Mouse (Mus musculus) limb, embryonic 15.5 days (tissue): ENCODE results near the gene Gpatch11. TPM values are rescaled to one million over a fixed set of nuclear protein-coding genes. Genes with fewer than 3 reads are reported as not detected.

ENCODE experiments used
- ATAC-seq: fragments of 200-750 bp; cut with Nextera tagmentation; 2 replicates; pipeline ENCODE4 v1.8.0; 2017; ENCODE audit warnings: low read depth, moderate TSS enrichment; ENCODE audit not compliant: insufficient number of reproducible peaks, low FRiP score, low TSS enrichment
- H3K27ac ChIP-seq: fragments of 300-500 bp; sonication (generic); 2 replicates; pipeline ENCODE4 v1.5.1; 2015; ENCODE audit warnings: moderate library complexity, mild to moderate bottlenecking, inconsistent platforms
- H3K27me3 ChIP-seq: fragments of 300-500 bp; sonication (generic); 2 replicates; pipeline ENCODE4 v1.6.1; 2015; ENCODE audit warnings: inconsistent platforms
- H3K36me3 ChIP-seq: fragments of 300-500 bp; sonication (generic); 2 replicates; pipeline ENCODE4 v1.6.1; 2015; ENCODE audit warnings: inconsistent platforms
- H3K4me1 ChIP-seq: fragments of 300-500 bp; sonication (generic); 2 replicates; pipeline ENCODE4 v1.6.1; 2015; ENCODE audit warnings: inconsistent platforms
- H3K4me2 ChIP-seq: fragments of 300-500 bp; sonication (generic); 2 replicates; pipeline ENCODE4 v1.6.1; 2015; ENCODE audit warnings: mild to moderate bottlenecking, inconsistent platforms
- H3K4me3 ChIP-seq: fragments of 300-500 bp; sonication (generic); 2 replicates; pipeline ENCODE4 v1.5.1; 2015; ENCODE audit warnings: mild to moderate bottlenecking, inconsistent platforms
- H3K9ac ChIP-seq: fragments of 300-500 bp; sonication (generic); 2 replicates; pipeline ENCODE4 v1.6.1; 2015; ENCODE audit warnings: inconsistent platforms
- H3K9me3 ChIP-seq: fragments of 300-500 bp; sonication (generic); 2 replicates; pipeline ENCODE4 v1.6.1; 2016; ENCODE audit warnings: inconsistent platforms
- WGBS: fragments of 180-500 bp; shearing (Covaris S2); methylation state at CpG from one replicate; pipeline ENCODE4 v1.1.7; 2015; 5-methylcytosine and 5-hydroxymethylcytosine counted together
- polyA plus RNA-seq: library from polyadenylated mRNA; unstranded; fragments of >200 nt; fragmentation: Nextera tagmentation; extraction: Ambion mirVana; gene quantifications from 2 replicates; pipeline ENCODE4 v1.2.1, GENCODE M21; 2015

Gene Gpatch11
- polyA plus RNA-seq, 1 experiment from 2014 or later = 45.1 TPM

DNA sequence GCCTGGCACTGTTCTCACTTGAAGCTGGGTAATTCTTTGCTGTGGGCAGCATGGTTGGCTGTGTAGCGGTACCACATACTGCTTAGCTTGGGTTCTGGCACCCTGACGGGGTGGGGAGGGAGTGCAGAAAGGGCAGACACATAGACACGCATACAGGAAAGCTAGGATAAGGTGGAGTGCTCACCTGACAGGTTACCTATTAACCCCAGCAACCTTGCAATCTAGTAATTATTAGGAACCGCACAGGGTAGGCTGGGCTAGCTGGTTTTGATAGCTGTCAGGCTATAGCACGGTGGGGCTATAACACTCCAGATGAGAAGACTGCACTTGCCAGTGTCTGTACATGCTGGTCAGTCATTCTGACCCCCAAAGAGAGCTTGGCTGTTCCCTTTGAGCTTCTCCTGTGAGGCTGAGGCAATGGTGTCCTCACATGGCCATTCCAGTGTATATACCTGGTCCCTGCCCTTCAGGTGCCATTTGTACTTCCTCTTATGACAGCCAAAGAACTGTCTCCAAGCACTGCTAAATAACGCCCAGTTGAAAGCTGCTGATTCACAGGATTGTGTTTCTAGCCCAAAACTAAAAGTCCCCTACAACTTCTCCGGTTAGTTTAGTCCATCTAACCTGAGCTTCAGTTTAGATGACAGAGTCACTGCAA lies 7.0 kb downstream of the Gpatch11 start:
- no peak overlapping the region for H3K27ac ChIP-seq
- H3K4me3 ChIP-seq = no peak overlapping the region
- WGBS = 87% methylated on average over 7 of the region's 7 CpGs
- H3K9me3 ChIP-seq = no peaks in the 10 kb centered on the region
- H3K4me1 ChIP-seq = no peaks in the 10 kb centered on the region
- no peak overlapping the region for H3K4me2 ChIP-seq
- no peak overlapping the region for H3K9ac ChIP-seq
- H3K36me3 ChIP-seq = peaks cover 65% of the 10 kb centered on the region
- no peaks in the 10 kb centered on the region for H3K27me3 ChIP-seq
- no peak for ATAC-seq

- Histone ChIP-seq H3K9ac (no peak overlapping the region), H3K36me3 (peaks cover 40% of the 10 kb centered on the region), H3K4me1 (no peaks in the 10 kb centered on the region), H3K9me3 (no peaks in the 10 kb centered on the region), H3K27ac (no peak overlapping the region), H3K4me2 (no peak overlapping the region), H3K27me3 (no peaks in the 10 kb centered on the region), H3K4me3 (no peak overlapping the region)
- ATAC-seq = no peak
- 85% methylated on average over 10 of the region's 10 CpGs for WGBS
Measured at GRCm38 (mm10) chr17:78856243-78856642, 20.9 kb downstream of the Gpatch11 start.

DNA sequence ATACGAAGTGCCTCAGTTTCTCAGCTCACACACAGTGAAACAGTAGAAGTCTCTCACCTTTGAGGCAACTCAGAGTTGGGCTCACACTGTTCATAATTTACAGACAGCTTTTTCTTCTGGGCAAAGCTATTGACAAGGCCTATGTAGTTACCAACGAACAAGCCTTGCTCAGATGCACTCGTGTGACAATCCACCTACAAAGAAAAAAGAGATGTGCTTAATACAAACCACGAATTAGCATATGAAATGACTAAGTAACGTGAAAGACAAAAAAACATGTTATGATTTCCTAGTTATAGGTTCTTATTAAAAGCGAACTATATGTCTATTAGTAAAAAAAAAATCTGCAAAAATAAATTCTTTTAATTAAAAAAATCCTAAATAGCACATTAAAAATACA lies 38.5 kb downstream of the Gpatch11 start:
- WGBS = 94% methylated on average over 6 of the region's 6 CpGs

GRCm38 (mm10) chr17:78881878-78882304 lies 46.5 kb downstream of the Gpatch11 start:
- Histone ChIP-seq H3K4me3 (peak overlapping the region; percentile 61), H3K9me3 (no peaks in the 10 kb centered on the region), H3K27ac (peak overlapping the region; percentile 82; the same call in 1 of the 2 replicates), H3K4me2 (peak overlapping the region; percentile 60), H3K9ac (peak overlapping the region; percentile 62), H3K4me1 (peaks cover 15% of the 10 kb centered on the region), H3K27me3 (no peaks in the 10 kb centered on the region), H3K36me3 (peaks cover 21% of the 10 kb centered on the region)
- 13% methylated on average over 5 of the region's 7 CpGs for WGBS
- ATAC-seq = 0 out of 2 replicates have a peak, but pooled peaks have one; percentile 26

More for the DNA sequence above, 38.5 kb downstream of the Gpatch11 start:
- H3K27me3 ChIP-seq = no peaks in the 10 kb centered on the region
- H3K4me1 ChIP-seq = no peaks in the 10 kb centered on the region
- H3K36me3 ChIP-seq = peaks cover 52% of the 10 kb centered on the region
- H3K9me3 ChIP-seq = no peaks in the 10 kb centered on the region
- no peak for ATAC-seq
- no peak overlapping the region for H3K27ac ChIP-seq
- no peak overlapping the region for H3K4me2 ChIP-seq
- H3K4me3 ChIP-seq = no peak overlapping the region
- no peak overlapping the region for H3K9ac ChIP-seq

DNA sequence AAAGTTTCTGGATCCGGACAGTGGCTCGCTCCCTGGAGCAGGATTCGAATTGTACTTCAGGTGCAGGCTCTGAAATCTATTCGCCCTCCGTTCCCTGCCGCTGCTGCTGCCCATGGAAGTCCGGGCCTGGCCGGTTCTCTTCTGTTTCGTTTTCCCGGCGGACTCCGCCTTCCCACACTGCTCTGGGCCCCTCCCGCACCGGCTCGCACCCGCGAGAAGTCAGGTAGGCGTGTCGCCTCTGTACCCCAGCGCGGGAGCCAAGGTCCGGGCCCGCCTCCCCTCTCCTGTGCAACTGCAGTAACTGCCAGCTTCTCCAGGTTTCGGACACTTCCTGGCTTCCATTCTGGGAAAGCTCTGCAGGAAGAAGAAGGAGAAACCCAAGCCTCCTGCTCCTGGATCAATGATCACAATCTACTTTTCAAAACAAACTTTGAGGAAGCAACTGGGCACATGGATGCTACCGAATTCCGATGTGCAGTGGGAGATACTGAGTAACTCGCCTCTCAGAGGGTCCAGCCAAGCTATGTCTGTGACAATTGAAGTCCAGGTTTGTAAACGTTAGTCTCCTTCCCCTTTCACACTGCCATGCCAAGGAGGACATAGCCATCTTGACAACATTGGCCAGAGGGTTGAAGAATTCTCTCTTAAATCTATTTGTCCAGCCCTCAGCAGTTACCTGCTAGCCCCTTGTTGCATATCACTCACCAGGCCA lies 47.2 kb downstream of the Gpatch11 start, which contains the start of gene Eif2ak2:
Gene Eif2ak2 (minus strand): TSS at position 173 of the 712 bp plus-strand sequence.
- Histone ChIP-seq H3K27ac (peak within 1 kb of the TSS; percentile 82), H3K4me1 (peaks cover 15% of the 10 kb centered on the region), H3K4me2 (peak within 1 kb of the TSS; percentile 60), H3K4me3 (peak within 1 kb of the TSS; percentile 61), H3K9ac (peak within 1 kb of the TSS; percentile 62), H3K9me3 (no peaks in the 10 kb centered on the region), H3K36me3 (peaks cover 16% of the 10 kb centered on the region), H3K27me3 (no peaks in the 10 kb centered on the region)
- WGBS = 1% methylated on average over 28 of the region's 28 CpGs
- peak; percentile 87 for ATAC-seq

DNA sequence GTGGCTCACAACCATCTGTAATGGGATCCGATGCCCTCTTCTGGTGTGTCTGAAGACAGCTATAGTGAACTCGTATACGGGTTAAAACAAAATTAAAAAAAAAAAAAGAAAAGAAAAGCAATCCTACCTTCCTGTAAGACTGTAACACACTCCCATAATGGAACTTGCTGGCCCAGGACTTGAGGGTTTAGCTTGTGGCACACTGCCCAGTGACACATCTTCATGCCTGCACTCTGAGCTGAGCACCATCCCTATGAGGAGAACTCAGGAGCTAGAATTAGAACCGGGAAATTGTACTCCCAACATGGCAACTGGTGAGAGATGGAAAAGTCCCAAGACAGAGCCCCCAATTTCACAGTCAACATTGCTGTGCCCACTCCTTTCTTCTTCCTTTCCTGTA lies 47.9 kb downstream of the Gpatch11 start:
- ATAC-seq = no peak
- H3K4me3 ChIP-seq = no peak overlapping the region
- no peaks in the 10 kb centered on the region for H3K9me3 ChIP-seq
- H3K9ac ChIP-seq = no peak overlapping the region
- 87% methylated on average over 4 of the region's 4 CpGs for WGBS
- peaks cover 8% of the 10 kb centered on the region for H3K36me3 ChIP-seq
- no peak overlapping the region for H3K27ac ChIP-seq
- peaks cover 15% of the 10 kb centered on the region for H3K4me1 ChIP-seq
- H3K27me3 ChIP-seq = no peaks in the 10 kb centered on the region
- no peak overlapping the region for H3K4me2 ChIP-seq

- Histone ChIP-seq H3K9me3 (no peaks in the 10 kb centered on the region), H3K27ac (no peak overlapping the region), H3K4me1 (peaks cover 15% of the 10 kb centered on the region), H3K27me3 (no peaks in the 10 kb centered on the region), H3K36me3 (no peaks in the 10 kb centered on the region), H3K9ac (no peak overlapping the region), H3K4me2 (no peak overlapping the region), H3K4me3 (no peak overlapping the region)
- no peak for ATAC-seq
- 79% methylated on average over 5 of the region's 5 CpGs for WGBS
Measured at GRCm38 (mm10) chr17:78885286-78886065, 50.1 kb downstream of the Gpatch11 start.

GRCm38 (mm10) chr17:78888554-78888953 lies 53.2 kb downstream of the Gpatch11 start:
- Histone ChIP-seq H3K27me3 (no peaks in the 10 kb centered on the region), H3K9me3 (no peaks in the 10 kb centered on the region), H3K9ac (no peak overlapping the region), H3K4me2 (no peak overlapping the region), H3K4me1 (no peaks in the 10 kb centered on the region), H3K27ac (no peak overlapping the region), H3K4me3 (no peak overlapping the region), H3K36me3 (no peaks in the 10 kb centered on the region)
- WGBS = 87% methylated on average over 4 of the region's 4 CpGs
- no peak for ATAC-seq

- WGBS = 48% methylated on average over 3 of the region's 3 CpGs
- no peaks in the 10 kb centered on the region for H3K27me3 ChIP-seq
- H3K4me3 ChIP-seq = no peak overlapping the region
- H3K36me3 ChIP-seq = no peaks in the 10 kb centered on the region
- no peak for ATAC-seq
- no peak overlapping the region for H3K9ac ChIP-seq
- H3K27ac ChIP-seq = no peak overlapping the region
- H3K9me3 ChIP-seq = no peaks in the 10 kb centered on the region
- no peak overlapping the region for H3K4me2 ChIP-seq
- no peaks in the 10 kb centered on the region for H3K4me1 ChIP-seq
Measured at GRCm38 (mm10) chr17:78889184-78889583, 53.8 kb downstream of the Gpatch11 start.

DNA sequence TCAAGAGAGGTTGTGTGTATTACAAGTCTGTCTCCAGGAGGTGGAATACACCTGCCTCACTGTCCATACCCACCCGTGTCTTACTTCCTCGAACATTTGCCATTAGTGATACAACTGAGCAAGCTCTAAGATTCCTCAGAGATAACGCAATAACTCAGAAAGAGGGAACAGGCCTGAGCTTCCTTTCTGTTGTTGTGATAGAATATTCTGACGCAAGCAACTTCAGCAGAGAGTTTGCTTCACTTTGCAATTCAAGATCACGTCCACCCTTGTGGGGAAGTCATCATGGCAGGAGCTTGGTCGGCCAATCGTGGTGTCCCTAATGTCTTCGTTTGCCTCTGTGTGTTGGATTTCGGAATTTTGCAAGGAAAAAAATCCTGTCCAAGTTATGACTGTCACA lies 55.7 kb downstream of the Gpatch11 start:
- Histone ChIP-seq H3K27me3 (no peaks in the 10 kb centered on the region), H3K4me1 (peaks cover 7% of the 10 kb centered on the region), H3K9ac (no peak overlapping the region), H3K27ac (no peak overlapping the region), H3K4me3 (no peak overlapping the region), H3K36me3 (no peaks in the 10 kb centered on the region), H3K4me2 (no peak overlapping the region), H3K9me3 (no peaks in the 10 kb centered on the region)
- 78% methylated on average over 9 of the region's 9 CpGs for WGBS
- ATAC-seq = no peak

GRCm38 (mm10) chr17:78894991-78895390 lies 59.6 kb downstream of the Gpatch11 start:
- Histone ChIP-seq H3K4me3 (no peak overlapping the region), H3K36me3 (no peaks in the 10 kb centered on the region), H3K4me1 (peaks cover 7% of the 10 kb centered on the region), H3K27ac (no peak overlapping the region), H3K9me3 (no peaks in the 10 kb centered on the region), H3K9ac (no peak overlapping the region), H3K27me3 (no peaks in the 10 kb centered on the region), H3K4me2 (no peak overlapping the region)
- ATAC-seq = no peak
- 73% methylated on average over 7 of the region's 7 CpGs for WGBS

DNA sequence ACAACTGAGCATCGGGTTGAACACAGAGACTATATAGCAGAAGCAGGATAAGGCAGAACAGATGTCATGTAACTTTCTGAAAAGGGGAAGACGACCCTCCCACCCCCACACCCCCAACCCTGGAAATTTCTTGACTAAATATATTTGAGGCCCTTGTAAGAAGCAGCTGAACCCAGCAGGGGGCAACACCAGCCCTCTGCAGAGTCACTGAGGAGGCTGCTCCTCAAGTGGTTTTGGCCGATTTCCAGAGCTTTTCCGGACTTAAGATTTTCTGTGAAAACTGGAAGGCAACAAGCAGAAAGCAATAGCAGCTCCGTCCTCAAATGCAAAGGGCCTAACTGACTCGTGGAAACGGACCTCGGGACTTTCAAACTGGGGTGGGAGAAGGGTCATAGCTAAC lies 60.0 kb downstream of the Gpatch11 start:
- Histone ChIP-seq H3K27me3 (no peaks in the 10 kb centered on the region), H3K4me1 (peaks cover 7% of the 10 kb centered on the region), H3K27ac (no peak overlapping the region), H3K9me3 (no peaks in the 10 kb centered on the region), H3K4me3 (peak overlapping the region; percentile 24), H3K9ac (no peak overlapping the region), H3K4me2 (peak overlapping the region; percentile 42), H3K36me3 (no peaks in the 10 kb centered on the region)
- no peak for ATAC-seq
- 12% methylated on average over 8 of the region's 8 CpGs for whole genome bisulfite sequencing
